ENCODE assay signal across 9 mouse cellular contexts in genomic region chr7:133120221-133120751, GRCm38 (mm10). TPM values are rescaled to one million over a fixed set of nuclear protein-coding genes. Genes with fewer than 3 reads are reported as not detected.
DNase-seq lines count a peak whose midpoint lies in the region; ATAC-seq lines count a peak whose summit lies in the region.
"Had no signal": no experiment of that assay in that cellular context is flagged by ENCODE, and none has a peak within 500 bp of the region (broad histone marks: within the 10 kb centered on the region; RNA-seq: fewer than 3 reads in every experiment).

No protein-coding gene starts in this region.

- H3K27me3 ChIP-seq in kidney, embryonic 15.5 days: no peaks in the 10 kb centered on the region
- H3K27me3 ChIP-seq in embryonic facial prominence, embryonic 14.5 days (replicated peaks; ENCODE audit: control insufficient read depth, insufficient read depth, low read length): no peaks in the 10 kb centered on the region
- H3K27me3 ChIP-seq in limb, embryonic 11.5 days (ENCODE audit: control insufficient read depth, insufficient read depth, low read length): no peaks in the 10 kb centered on the region

- WGBS in kidney, embryonic 15.5 days: 9% methylated on average over 15 of the region's 15 CpGs
- WGBS in embryonic facial prominence, embryonic 14.5 days: 13% methylated on average over 15 of the region's 15 CpGs
- WGBS in limb, embryonic 11.5 days: under 1% methylated on average over 15 of the region's 15 CpGs

- peaks cover 65% of the 10 kb centered on the region for H3K4me1 ChIP-seq in kidney, embryonic 15.5 days
- peaks cover 45% of the 10 kb centered on the region for H3K4me1 ChIP-seq in embryonic facial prominence, embryonic 14.5 days (ENCODE audit: control insufficient read depth, insufficient read depth, low read length)
- peaks cover 51% of the 10 kb centered on the region for H3K4me1 ChIP-seq in limb, embryonic 11.5 days (ENCODE audit: control insufficient read depth, insufficient read depth, low read length)

- H3K9ac ChIP-seq in kidney, embryonic 15.5 days: peak overlapping the region; percentile 47
- peak overlapping the region; percentile 22 for H3K9ac ChIP-seq in embryonic facial prominence, embryonic 14.5 days (ENCODE audit: low read depth, low read length)
- H3K9ac ChIP-seq in limb, embryonic 11.5 days (ENCODE audit: low read length): peak overlapping the region; percentile 43; the same call in 1 of the 2 replicates

- peak overlapping the region; percentile 95 for H3K4me3 ChIP-seq in kidney, embryonic 15.5 days (replicated peaks)
- H3K4me3 ChIP-seq in embryonic facial prominence, embryonic 14.5 days (ENCODE audit: low read depth, low read length): peak overlapping the region; percentile 93
- peak overlapping the region; percentile 95 for H3K4me3 ChIP-seq in limb, embryonic 11.5 days (ENCODE audit: low read depth, low read length)

- H3K36me3 ChIP-seq in kidney, embryonic 15.5 days: no peaks in the 10 kb centered on the region
- no peaks in the 10 kb centered on the region for H3K36me3 ChIP-seq in embryonic facial prominence, embryonic 14.5 days (ENCODE audit: control insufficient read depth, insufficient read depth, low read length)
- no peaks in the 10 kb centered on the region for H3K36me3 ChIP-seq in limb, embryonic 11.5 days (ENCODE audit: control insufficient read depth, insufficient read depth, low read length)

- no peak for ATAC-seq in kidney, embryonic 15.5 days (replicated peaks; ENCODE audit: low FRiP score)
- no peak for ATAC-seq in embryonic facial prominence, embryonic 14.5 days (ENCODE audit: low read depth)
- ATAC-seq in limb, embryonic 11.5 days (ENCODE audit: insufficient number of reproducible peaks, low FRiP score, low TSS enrichment, low read depth): no peak

- H3K4me2 ChIP-seq in kidney, embryonic 15.5 days: peak overlapping the region; percentile 84
- peak overlapping the region; percentile 95 for H3K4me2 ChIP-seq in embryonic facial prominence, embryonic 14.5 days (ENCODE audit: low read depth, low read length)
- peak overlapping the region; percentile 93 for H3K4me2 ChIP-seq in limb, embryonic 11.5 days (ENCODE audit: low read depth, severe bottlenecking)

- H3K27ac ChIP-seq in kidney, embryonic 15.5 days: peak overlapping the region; percentile 52; the same call in 1 of the 2 replicates
- 0 out of 2 replicates have a peak overlapping the region, but pooled peaks have one; percentile 10 for H3K27ac ChIP-seq in embryonic facial prominence, embryonic 14.5 days (replicated peaks; ENCODE audit: low read depth, low read length)
- H3K27ac ChIP-seq in limb, embryonic 11.5 days (replicated peaks; ENCODE audit: low read depth, low read length): peak overlapping the region; percentile 22; the same call in 1 of the 2 replicates

- no peaks in the 10 kb centered on the region for H3K9me3 ChIP-seq in kidney, embryonic 15.5 days (replicated peaks)
- no peaks in the 10 kb centered on the region for H3K9me3 ChIP-seq in embryonic facial prominence, embryonic 14.5 days (ENCODE audit: control insufficient read depth, low read length)
- no peaks in the 10 kb centered on the region for H3K9me3 ChIP-seq in limb, embryonic 11.5 days (ENCODE audit: control insufficient read depth, low read length)

- no peak for DNase-seq in kidney, postnatal 36 days
- DNase-seq in embryonic facial prominence, embryonic 14.5 days (ENCODE audit: low spot score): no peak
- peak; percentile 81 for DNase-seq in limb, embryonic 11.5 days (ENCODE audit: low spot score)
- peak; percentile 85 for DNase-seq in retina, postnatal 1 day
- DNase-seq in ovary, postnatal 14 days (ENCODE audit: low spot score): no peak
- DNase-seq in right cerebral cortex, adult 18-20 months: no peak
- DNase-seq in layer of hippocampus, postnatal 10 days (ENCODE audit: low spot score in 2 of 2): no peak
- DNase-seq: heart, adult 11 months had no signal

RNA-seq across cellular contexts. Expression of gene Fgfr2, which starts 2.9 kb away (rescaled TPM):
- 99.9 and 104 TPM in 2 replicates for polyA plus RNA-seq in kidney, embryonic 15.5 days (2015; fragmentation: Nextera tagmentation; extraction: Ambion mirVana)
- 106 and 119 TPM in 2 replicates for polyA plus RNA-seq in embryonic facial prominence, embryonic 14.5 days (2014; fragmentation: Nextera tagmentation; extraction: Ambion mirVana)
- polyA plus RNA-seq in limb, embryonic 11.5 days (2014; fragmentation: Nextera tagmentation; extraction: Ambion mirVana): 60.1 and 72.1 TPM in 2 replicates
- 10 to 100 TPM; 35.6 to 48.3 TPM for total RNA-seq in layer of hippocampus, postnatal 10 days (2021)

RNA-seq across cellular contexts. Expression of gene Ctbp2, which starts 3.9 kb away (rescaled TPM):
- polyA plus RNA-seq in kidney, embryonic 15.5 days (2015; fragmentation: Nextera tagmentation; extraction: Ambion mirVana): 114 and 117 TPM in 2 replicates
- polyA plus RNA-seq in embryonic facial prominence, embryonic 14.5 days (2014; fragmentation: Nextera tagmentation; extraction: Ambion mirVana): 63.0 and 69.5 TPM in 2 replicates
- polyA plus RNA-seq in limb, embryonic 11.5 days (2014; fragmentation: Nextera tagmentation; extraction: Ambion mirVana): 141 and 144 TPM in 2 replicates
- total RNA-seq in layer of hippocampus, postnatal 10 days (2021): 10 to 100 TPM; 62.3 to 63.6 TPM

Comparison
In these comparisons a context has a peak if more than half of its experiments do, and no peak if none do; other contexts are left out.
1. DNase-seq: peak in limb, embryonic 11.5 days (single experiment) and retina, postnatal 1 day (single experiment); none in kidney, postnatal 36 days (0 of 2), embryonic facial prominence, embryonic 14.5 days (single experiment), ovary, postnatal 14 days (single experiment), right cerebral cortex, adult 18-20 months (single experiment) and layer of hippocampus, postnatal 10 days (0 of 2).
2. Peak in every context shown above with its lines, with median percentiles within 50 percentile points of each other: H3K27ac ChIP-seq, H3K4me2 ChIP-seq, H3K4me3 ChIP-seq and H3K9ac ChIP-seq.